Mouse (Mus musculus) ES-E14 (cell line): Measurements from ENCODE around the gene Pax5. TPM values are rescaled to one million over a fixed set of nuclear protein-coding genes. Genes with fewer than 3 reads are reported as not detected.

ENCODE experiments used
- DNase-seq: peaks from one replicate; pipeline ENCODE4 v3.0.0-alpha.2; 2013; ENCODE audit warnings: low read depth, low spot score
- H3K27ac ChIP-seq: 2 replicates; pipeline ENCODE4 v1.5.1; 2012; ENCODE audit warnings: low read depth, mild to moderate bottlenecking, low read length, moderate library complexity, mixed read lengths; ENCODE audit not compliant: poor library complexity, insufficient read depth, severe bottlenecking
- H3K36me3 ChIP-seq: 2 replicates; pipeline ENCODE4 v1.6.1; 2012; ENCODE audit warnings: mild to moderate bottlenecking, low read length, moderate library complexity, mixed read lengths; ENCODE audit not compliant: control insufficient read depth, poor library complexity, insufficient read depth, severe bottlenecking
- H3K4me1 ChIP-seq, 2 experiments: fragments of 150-350 bp in 1 of 2; sonication (generic) in 1 of 2; 2 replicates each; pipeline ENCODE4 v1.6.1; 2012; ENCODE audit warnings: low read length in 2 of 2, mild to moderate bottlenecking in 1 of 2, mixed read lengths in 1 of 2; ENCODE audit not compliant: control insufficient read depth in 2 of 2, insufficient read depth in 2 of 2, poor library complexity in 1 of 2
- H3K4me3 ChIP-seq, 2 experiments: fragments of 150-350 bp in 1 of 2; sonication (generic) in 1 of 2; 2 replicates each; pipeline ENCODE4 v1.5.1; 2012; ENCODE audit warnings: low read length in 2 of 2, low read depth in 1 of 2, mild to moderate bottlenecking in 1 of 2, mixed read lengths in 1 of 2; ENCODE audit not compliant: insufficient read depth in 1 of 2, poor library complexity in 1 of 2, severe bottlenecking in 1 of 2
- H3K9ac ChIP-seq: 2 replicates; pipeline ENCODE4 v1.6.1; 2012; ENCODE audit warnings: low read depth, mild to moderate bottlenecking, low read length, mixed read lengths; ENCODE audit not compliant: poor library complexity, insufficient read depth, severe bottlenecking
- H3K9me3 ChIP-seq: fragments of 150-350 bp; sonication (generic); 2 replicates; pipeline ENCODE4 v1.6.1; 2012; ENCODE audit warnings: low read depth, mild to moderate bottlenecking, low read length; ENCODE audit not compliant: control insufficient read depth, insufficient read depth
- CHD2 ChIP-seq: IDR thresholded peaks from 2 replicates; pipeline ENCODE4 v1.6.1; 2014; ENCODE audit warnings: mild to moderate bottlenecking, low read depth, low read length, inconsistent platforms
- HCFC1 ChIP-seq: IDR thresholded peaks from 2 replicates; pipeline ENCODE4 v1.6.1; 2012; ENCODE audit warnings: low read length, inconsistent platforms, borderline replicate concordance; ENCODE audit not compliant: insufficient read depth
- MAFK ChIP-seq: IDR thresholded peaks from 2 replicates; pipeline ENCODE4 v1.6.1; 2014; ENCODE audit warnings: mild to moderate bottlenecking, low read depth, low read length, inconsistent platforms; ENCODE audit not compliant: insufficient read depth
- ZC3H11A ChIP-seq: IDR thresholded peaks from 2 replicates; pipeline ENCODE4 v1.6.1; 2012; ENCODE audit warnings: low read depth, mild to moderate bottlenecking, inconsistent platforms, low read length, borderline replicate concordance
- ZNF384 ChIP-seq: IDR thresholded peaks from 2 replicates; pipeline ENCODE4 v1.6.1; 2012; ENCODE audit warnings: low read depth, low read length, inconsistent platforms
- in situ Hi-C, 2 experiments: fragments of 600-800 bp; cut with MboI; formaldehyde crosslinking; loops; one replicate each; pipeline ENCODE4 v1.15.1; 2025; ENCODE audit warnings: low sequenced_read_pairs in 2 of 2, inconsistent platforms in 1 of 2; ENCODE audit not compliant: unreplicated experiment in 2 of 2
- total RNA-seq: library from RNA; depleted of rRNA; stranded (reverse); fragments of 300-350 nt; gene quantifications from 2 replicates; pipeline ENCODE4 v1.2.3, GENCODE M21; 2012

Gene Pax5
- total RNA-seq, 1 experiment: 0.13 TPM

DNA sequence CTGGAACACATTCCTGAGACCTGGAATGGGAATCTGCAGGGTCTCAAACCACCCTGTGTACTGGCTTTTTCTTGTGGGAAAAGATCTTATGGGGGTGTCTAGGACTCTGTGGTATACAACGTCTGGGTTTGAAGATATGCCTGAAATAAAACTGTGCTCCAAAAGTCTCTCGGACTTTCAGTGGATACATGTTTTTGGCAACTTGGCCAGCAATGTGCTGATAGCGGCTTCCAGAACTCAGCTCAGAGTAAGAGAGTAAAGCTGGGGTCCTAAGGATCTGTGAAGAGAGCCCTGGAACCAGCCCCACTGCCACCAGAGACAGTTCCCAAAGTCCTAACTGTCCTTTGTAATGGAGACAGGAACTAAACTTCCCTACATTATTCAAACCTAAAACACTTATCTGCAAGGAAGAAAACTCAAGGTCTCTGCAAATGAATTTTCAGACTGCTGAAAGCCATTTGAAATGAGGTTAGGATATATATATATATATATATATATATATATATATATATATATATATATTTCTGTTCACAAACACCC, 5.4 kb upstream of the Pax5 start:
- H3K4me3 ChIP-seq: no peak overlapping the region
- H3K4me1 ChIP-seq: peaks cover 0 to 2% of the 10 kb centered on the region in 2 experiments; a peak in 1 of 4 replicates
- no peaks in the 10 kb centered on the region for H3K36me3 ChIP-seq
- no peak for DNase-seq
- H3K9me3 ChIP-seq: no peaks in the 10 kb centered on the region
- no peak overlapping the region for H3K27ac ChIP-seq
- TF ChIP-seq CHD2 (no peak), HCFC1 (no peak), ZC3H11A (no peak)
- in situ Hi-C loops: no loop called here
- H3K9ac ChIP-seq: no peak overlapping the region

DNA sequence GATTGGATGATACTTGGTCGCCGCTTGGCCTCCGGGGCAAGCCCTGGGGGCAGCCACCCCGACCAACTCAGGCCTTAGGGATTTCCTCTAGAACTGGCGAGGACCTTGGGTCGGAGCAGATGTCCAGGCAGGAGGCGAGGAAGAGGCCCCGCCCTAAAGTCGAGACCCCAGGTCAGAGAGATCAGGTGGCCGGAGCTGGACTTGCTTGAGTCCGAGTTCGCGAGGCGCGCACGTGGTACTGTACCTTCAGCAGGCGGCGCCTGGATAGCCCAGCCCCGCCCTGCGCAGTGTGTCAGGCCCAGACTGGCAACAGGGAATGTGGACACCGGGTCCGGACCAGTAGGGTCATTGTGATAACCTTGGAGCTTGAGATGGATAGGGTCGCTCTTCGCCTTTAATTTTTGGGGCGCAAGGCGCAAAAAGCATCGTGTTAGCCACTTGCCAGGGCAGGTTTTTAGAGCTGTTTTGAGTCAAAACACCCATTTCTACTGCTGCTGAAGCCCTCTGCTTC, 3.9 kb upstream of the Pax5 start:
- in situ Hi-C loops: no loop called here
- no peak for DNase-seq
- Histone ChIP-seq H3K9me3 (no peaks in the 10 kb centered on the region), H3K4me1 (peaks cover 0 to 2% of the 10 kb centered on the region in 2 experiments; a peak in 1 of 4 replicates), H3K9ac (no peak overlapping the region), H3K36me3 (no peaks in the 10 kb centered on the region), H3K4me3 (peak overlapping the region; percentile 18 to 31; a peak in 2 of 4 replicates), H3K27ac (no peak overlapping the region)
- TF ChIP-seq HCFC1 (no peak), MAFK (no peak), ZNF384 (no peak), CHD2 (no peak), ZC3H11A (no peak)

DNA sequence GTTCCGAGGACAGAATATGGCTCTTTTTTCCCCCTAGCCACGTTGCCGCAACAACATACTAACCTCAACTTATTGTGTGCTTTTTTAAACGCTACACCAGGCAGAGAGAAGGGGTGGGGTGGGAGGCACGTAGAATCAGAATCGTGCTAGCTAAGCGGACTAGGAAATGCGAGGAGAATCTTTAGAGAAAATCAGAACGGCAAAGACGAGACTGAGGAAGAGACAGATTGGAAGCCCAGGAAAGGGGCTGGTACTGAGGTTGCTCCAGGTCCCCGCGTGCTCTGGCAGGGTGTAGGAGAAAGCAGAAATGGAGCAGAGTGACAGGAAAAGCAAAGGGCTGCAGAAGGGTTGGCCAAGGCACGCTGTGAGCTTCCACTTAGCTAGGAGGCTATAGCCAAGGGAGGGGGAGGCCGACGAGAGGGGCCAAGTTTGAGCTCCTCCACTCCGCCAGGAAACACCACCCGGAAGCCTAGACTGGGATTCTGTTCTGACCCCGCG, 3.3 kb upstream of the Pax5 start:
- in situ Hi-C loops: no loop called here
- Histone ChIP-seq H3K4me1 (peaks cover 0 to 2% of the 10 kb centered on the region in 2 experiments; a peak in 1 of 4 replicates), H3K36me3 (no peaks in the 10 kb centered on the region), H3K4me3 (peak overlapping the region; percentile 18 to 31; a peak in 2 of 4 replicates), H3K9ac (no peak overlapping the region), H3K9me3 (no peaks in the 10 kb centered on the region), H3K27ac (no peak overlapping the region)
- TF ChIP-seq ZNF384 (no peak), ZC3H11A (no peak)
- DNase-seq: peak; percentile 15

DNA sequence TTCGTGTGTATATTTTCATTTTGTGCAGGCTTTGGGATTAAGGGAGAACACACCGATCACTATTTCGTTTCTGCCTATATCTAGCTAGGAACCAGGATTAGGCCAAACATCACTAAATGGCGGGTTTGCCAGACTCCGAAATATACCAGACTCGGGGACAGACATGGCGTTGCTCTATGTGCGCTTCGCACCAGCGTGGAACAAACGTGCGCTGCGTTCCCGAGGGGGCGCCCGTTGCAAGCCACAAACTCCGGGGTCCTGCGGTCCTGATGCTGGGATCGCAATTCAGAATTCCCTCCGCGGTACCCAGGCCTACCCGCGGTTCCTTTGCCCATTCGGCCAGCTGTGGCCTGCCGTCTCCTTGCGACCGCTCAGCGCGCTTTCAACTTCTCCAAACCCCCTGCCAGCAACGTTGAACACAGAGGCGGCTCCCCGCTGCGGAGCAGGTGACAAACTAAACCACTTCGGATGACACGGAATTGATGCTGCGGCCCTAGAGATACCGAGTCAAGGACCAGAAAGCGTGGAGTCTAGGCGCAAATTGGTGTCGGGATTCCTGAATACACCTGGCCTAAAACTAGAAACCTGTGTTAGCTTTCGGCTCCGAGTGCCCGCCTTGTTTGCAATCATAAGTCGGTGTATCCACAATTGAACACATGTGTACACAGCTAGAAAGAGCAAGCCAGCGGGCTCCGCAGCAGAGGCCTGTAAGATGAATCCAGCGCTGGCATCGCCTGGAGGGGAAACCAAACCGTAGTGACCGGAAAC, 2.7 kb upstream of the Pax5 start:
- peak; percentile 26 for DNase-seq
- Histone ChIP-seq H3K36me3 (no peaks in the 10 kb centered on the region), H3K27ac (no peak overlapping the region), H3K4me3 (peak overlapping the region; percentile 8 to 10; a peak in 2 of 4 replicates), H3K4me1 (peaks cover 0 to 2% of the 10 kb centered on the region in 2 experiments; a peak in 1 of 4 replicates), H3K9ac (no peak overlapping the region), H3K9me3 (no peaks in the 10 kb centered on the region)
- no peak for TF ChIP-seq MAFK
- in situ Hi-C loops: no loop called here
